Mouse (Mus musculus) liver, postnatal 0 days (tissue): ENCODE data around the gene Prdx1.

Experiments used
- CTCF ChIP-seq: sonication (generic); IDR thresholded peaks from 2 replicates; pipeline ENCODE4 v1.5.1; 2016; ENCODE audit warnings: antibody characterized with exemption, low read depth
- EP300 ChIP-seq: IDR thresholded peaks from 2 replicates; pipeline ENCODE4 v1.6.1; 2016; ENCODE audit warnings: antibody characterized with exemption, low read depth, mild to moderate bottlenecking

- TF ChIP-seq EP300 (peak; percentile 66; the same call in 1 of the 2 replicates), CTCF (peak; percentile 39)
These were observed 22.9 kb downstream of the Prdx1 start, which contains the start of the genes Mmachc and Ccdc163 for GRCm38 (mm10) chr4:116708201-116708764.
